Mouse (Mus musculus) v-Abl transformed pro-B cells (cell line): ENCODE results near the gene Sppl3.

Experiments used
- in situ Hi-C, 2 experiments: fragments of 400-800 bp; cut with MboI; formaldehyde crosslinking; loops; one replicate each; pipeline ENCODE4 v1.15.1; 2025; ENCODE audit not compliant: unreplicated experiment in 2 of 2

The Sppl3 gene

DNA sequence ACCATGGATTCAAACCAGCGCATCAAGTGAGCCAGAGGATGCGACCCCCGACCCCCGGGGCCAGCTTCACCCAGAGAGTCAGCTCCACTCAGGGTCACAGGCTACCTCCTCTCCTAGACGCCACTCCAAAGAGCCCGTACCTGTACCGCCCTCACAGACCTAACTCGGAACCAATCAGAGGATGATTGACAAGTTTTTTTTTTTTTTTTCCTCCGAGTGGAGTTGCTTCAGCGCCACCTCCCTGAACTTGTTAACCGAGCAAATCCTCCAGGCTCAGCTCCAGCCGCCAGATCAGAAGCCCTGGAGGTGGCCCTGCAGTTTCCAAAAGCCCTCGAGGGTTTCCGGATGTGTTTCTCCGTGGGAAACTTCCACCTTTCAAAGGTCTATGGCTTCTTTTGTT lies 28.9 kb upstream of the Sppl3 start:
- in situ Hi-C loops: no loop called here

DNA sequence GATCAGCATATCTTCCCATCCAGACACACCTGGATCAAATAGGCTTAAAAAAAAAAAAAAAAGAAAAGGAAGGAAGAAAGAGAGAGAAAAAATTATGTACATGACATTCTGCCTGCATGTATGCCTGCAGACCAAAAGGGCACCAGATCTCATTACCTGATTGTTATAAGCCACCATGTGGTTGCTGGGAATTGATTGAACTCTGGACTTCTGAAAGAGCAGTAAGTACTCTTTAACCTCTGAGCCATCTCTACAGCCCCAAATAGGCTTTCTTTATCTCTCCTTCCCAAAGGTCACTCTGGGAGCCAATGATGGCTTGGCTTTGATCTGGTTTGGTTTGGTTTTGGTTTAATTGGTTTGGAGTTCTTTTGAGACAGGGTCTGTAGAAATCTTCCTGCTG lies 25.9 kb upstream of the Sppl3 start:
- in situ Hi-C loops: no loop called here

DNA sequence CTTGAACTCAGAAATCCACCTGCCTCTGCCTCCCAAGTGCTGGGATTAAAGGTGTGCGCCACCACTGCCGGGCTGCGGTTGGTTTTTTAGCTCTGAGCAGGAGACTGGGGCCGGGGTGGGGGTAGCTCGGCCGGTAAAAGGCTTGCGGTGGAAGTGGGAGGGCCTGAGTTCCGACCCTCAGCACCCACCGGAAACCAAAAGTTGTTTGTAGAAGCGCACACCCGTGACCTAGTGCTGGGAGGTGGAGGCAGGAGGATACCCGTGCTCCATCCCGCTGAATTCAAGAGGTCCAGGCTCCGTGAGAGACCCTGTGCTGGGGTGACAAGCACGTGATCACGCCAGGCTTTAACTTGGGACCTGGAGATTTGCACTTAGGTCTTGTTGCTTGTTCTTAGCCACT lies 14.5 kb upstream of the Sppl3 start:
- in situ Hi-C loops: no loop called here

DNA sequence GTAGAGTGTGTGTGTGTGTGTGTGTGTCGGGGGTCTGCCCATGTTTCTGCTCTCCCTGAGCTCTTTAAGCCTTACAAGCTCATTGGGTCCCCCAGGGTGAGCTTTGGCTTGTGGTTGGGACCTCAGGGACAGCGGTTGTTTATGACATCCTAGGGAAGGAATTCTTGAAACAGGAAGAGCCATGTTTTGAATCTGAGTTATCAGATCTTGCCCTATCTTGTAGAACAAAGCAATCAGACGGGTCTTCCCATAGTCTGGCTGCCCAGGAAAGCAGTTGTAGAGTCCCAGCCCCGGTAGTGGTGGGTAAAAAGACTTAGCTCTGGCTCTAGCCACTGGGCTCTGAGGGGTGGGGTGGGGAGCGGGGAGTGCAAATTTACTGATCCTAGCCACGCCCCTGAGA lies 13.6 kb upstream of the Sppl3 start:
- in situ Hi-C loops: no loop called here

DNA sequence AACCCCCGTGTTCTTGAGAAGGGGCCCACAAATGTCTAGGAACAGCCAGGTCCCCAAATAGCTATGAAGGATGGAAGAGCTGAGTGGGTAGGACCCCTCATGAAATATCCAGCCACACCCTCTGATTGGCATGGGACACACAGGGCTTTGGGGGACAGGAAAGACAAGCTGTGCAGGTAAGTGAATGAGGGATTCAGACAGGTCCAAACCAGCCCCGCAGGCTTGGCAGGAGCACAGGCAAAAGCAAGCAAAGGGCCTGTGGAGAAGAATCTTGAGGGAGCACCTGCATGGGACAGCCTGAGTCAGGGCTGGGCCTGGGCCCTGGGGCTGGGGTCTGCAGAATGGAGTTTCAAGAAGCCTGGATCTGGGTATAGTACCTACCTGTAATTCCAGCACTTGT lies 10.4 kb upstream of the Sppl3 start:
- in situ Hi-C loops: no loop called here

DNA sequence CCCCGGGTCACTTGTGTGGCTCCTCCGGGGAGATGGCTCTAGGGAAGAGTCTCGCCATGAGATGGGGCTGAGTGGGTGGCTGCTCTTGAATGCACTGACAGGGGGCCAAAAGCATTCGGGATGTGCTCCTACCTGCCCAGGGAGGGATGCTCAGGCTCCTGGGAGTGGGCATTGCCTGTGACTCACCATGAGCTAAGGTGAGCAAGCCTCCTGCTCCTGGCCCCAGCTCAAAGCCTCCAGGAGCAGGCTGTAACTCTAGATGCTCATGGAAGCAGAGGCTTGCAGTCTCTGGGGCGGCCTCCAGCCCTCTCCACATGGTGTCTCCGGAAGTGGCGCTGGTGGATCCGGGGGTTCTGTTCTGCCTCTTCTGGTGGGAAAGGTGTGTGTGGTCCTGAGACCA lies 9.5 kb upstream of the Sppl3 start:
- in situ Hi-C loops: no loop called here

DNA sequence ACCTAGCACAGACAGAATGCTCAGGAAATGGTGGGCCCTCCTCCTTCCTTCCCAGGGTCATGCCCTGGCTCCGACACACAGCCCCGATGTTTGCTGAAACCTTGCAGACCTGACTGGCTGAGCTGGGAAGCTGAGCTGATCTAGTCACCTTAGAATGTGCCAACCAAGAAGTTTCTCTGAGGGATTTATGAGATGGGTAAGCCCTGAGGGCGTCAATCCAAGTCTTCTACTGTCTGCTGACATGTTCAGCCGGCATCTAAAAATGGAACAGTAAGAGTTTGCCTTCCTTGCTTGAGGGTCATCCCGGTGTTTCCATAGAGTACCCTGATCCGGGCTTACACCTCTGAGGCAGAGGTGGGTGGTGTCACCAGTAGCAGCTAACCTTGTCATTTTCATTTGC lies 8.2 kb upstream of the Sppl3 start:
- in situ Hi-C loops: no loop called here

DNA sequence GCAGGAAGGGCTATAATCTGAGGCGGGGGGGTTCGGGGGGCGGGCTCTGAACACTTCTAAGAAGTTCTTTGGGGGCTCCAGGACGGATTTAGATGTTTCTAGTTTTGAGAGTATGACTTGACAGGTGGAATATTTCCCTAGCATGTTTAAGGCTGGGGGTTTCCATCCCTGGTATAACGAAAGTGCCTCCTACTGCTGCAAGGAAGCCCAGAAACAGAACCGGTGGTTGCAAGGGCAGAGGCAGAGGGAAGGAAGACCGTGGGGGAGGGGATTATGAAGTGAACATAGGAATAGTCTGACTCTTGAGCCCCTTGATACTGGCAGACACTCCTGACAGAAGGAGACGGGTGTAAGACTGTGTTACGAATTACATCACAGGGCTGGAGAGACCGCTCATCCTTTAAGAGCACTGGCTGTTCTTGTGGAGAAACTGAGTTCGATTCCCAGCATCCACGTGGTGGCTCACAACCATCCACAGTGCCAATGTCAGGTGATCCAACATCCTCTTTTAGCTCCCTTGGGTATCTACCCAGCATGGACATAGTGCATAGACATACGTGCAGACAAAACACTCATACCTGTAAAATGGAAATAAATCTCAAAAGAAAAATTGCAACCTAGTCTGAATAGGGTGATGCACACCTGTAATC lies 7.6 kb upstream of the Sppl3 start:
- in situ Hi-C loops: no loop called here

DNA sequence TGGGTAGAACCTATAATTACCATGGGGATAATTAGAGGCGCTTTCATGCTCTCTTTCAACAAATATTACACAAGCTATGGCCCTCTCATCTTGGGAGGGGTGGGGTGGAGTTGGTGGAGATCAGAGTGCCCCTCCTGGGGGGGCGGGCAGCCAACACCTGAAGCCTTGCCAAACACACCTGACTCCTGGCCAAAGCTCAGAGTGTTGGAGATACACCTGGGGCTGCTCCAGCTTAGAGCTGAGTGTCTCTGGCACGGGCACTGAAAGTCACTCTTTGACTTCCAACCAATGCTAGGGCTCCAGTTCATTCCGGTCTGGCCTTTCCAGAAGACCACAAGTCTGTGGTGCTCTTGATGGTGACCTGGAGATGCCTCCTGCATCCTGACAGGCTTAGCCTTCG lies 3.2 kb upstream of the Sppl3 start:
- in situ Hi-C loops: no loop called here

DNA sequence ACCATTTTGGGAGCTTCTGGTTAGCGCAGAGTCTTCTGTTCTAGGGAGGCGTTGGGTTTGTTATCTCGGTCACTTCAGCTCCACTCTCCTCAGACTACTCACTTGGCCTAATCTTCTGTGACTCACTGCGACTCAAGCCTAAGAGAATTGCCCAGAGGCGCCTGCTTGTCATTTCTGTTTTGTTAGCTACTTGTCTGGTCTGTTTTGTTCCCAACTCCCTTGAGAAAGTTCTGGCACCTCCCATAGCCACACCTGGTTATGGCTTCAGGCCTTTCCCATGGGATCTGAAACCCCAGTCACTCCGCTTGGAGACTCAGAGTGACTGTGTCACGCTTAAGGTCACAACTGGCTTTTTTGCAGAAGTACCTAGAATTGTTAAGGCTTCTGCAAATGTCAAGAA lies 2.6 kb upstream of the Sppl3 start:
- in situ Hi-C loops: no loop called here

DNA sequence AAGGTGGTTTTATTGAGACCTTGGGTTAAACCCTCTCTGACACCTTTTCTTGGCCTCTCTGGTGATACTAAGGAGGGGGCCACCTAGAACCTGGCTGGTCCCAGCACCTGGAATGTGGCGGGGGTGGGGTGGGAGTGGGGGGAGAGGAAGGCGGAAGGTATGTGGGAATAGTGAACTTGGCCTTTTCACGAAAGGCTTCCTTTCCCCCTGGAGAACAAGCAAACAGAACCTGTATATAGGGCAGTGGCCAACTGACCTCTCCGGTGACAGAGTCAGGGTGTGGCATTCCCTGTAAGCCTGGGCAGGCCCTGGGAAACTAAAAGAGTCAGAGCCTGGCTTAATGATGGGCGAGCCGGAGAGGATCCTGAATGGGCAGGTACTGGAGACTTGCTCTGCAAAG lies 1.8 kb upstream of the Sppl3 start:
- in situ Hi-C loops: no loop called here

DNA sequence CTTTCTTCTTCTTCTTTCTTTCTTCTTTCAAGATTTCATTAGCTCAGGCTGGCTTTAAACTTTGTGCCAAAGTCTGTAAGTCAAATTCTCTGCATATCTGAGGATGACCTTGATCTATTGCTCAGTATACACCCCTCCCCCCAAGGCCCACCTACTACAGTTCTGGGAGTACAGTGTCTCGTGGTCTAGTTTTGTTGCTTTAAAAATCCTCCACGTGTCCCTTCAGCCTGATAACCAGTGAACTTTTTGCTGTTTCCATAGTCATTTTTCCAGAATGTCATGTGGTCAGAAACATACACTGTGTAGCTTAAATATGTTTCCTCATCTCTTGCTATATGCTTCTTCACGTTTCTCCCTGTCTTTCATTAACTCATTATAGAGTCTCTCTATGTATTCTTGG lies 976 bp upstream of the Sppl3 start:
- in situ Hi-C loops: no loop called here

DNA sequence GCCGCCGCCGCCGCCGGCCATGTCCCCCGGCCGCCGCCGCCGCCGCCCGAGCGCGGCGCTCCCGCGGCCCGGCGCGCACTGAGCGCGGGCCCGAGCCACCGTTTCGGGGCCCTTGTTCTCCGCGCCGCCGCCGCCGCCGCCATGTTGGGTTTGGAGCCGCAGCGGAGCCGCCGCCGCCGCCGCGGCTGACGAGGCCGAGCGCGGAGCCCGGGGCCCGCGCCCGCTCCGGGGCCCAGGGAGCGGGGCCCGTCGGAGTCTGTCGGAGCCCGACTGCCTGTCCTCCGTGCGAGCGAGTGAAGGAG lies 231 bp downstream of the Sppl3 start:
- in situ Hi-C loops: no loop called here

DNA sequence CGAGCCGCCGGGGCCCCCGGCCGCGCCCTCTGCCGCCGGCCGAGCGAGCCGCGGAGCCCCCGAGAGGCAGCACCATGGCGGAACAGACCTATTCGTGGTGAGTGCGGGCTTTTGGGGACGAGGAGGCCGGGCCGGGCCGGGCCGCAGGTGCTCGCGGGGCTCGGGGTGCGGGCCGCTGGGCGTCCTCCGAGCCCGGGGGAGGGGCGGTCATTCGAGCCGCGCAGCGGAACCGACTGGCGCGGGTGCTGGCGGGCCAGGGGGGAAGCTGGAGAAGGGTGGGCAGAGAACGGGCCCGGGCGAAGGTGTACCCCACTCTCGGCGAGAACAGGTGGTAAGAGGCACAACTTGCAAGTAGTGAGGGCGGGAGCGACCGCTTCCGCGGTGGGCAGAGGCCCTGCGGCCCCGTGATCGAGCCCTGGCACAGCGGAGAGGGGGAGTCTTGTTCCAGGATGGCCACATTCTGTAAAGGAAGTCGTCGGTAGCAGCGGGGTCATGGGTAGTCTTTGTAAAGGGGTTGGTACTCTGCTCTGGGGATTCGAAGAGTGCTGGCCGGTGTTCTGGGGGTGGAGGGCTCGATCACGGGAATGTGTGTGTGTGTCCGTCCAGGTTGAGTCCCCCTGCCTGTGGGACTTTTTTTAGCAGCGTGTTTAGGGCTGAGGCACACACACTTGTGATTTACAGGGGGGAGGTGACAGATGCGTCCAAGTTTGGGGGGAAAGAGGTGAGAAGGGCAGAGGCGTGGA lies 753 bp downstream of the Sppl3 start:
- in situ Hi-C loops: no loop called here

DNA sequence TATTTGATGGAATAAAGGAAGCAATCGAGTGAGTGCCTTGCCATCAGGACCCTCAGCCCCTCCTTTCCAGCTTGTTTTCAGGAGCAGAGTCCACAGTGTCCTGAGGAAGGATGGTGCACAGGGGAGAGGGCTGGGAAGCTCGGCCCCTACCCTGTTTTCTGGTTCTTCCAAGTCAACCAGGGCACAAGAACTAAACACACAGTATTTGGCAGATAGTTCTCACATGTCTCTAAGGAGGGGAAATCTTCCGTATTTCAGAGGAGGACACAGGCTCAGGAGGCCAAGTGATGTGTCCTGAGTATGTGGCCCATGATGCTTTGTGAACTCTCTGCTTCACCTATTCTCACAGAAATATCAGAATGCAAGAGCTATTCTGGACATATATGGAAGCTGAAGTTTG lies 2.5 kb downstream of the Sppl3 start:
- in situ Hi-C loops: no loop called here

DNA sequence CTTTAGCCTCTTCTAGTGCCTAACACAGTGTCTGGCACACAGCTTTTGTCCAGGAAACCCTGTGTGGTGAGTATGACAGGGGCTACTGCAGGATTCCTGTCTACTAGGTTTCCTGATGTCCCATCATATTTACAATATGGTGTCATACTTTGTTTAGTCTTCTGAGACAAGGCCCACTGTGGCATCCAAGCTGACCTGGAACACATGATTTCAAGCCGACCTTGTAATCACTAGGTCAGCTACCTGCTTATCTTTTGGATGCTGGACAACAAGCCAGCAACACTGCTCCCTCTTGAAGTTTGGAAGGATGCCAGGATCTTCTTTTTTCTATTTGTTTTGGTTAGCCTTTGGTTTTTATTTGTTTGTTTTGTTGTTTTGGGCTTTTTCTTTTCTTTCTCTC lies 3.6 kb downstream of the Sppl3 start:
- in situ Hi-C loops: no loop called here

DNA sequence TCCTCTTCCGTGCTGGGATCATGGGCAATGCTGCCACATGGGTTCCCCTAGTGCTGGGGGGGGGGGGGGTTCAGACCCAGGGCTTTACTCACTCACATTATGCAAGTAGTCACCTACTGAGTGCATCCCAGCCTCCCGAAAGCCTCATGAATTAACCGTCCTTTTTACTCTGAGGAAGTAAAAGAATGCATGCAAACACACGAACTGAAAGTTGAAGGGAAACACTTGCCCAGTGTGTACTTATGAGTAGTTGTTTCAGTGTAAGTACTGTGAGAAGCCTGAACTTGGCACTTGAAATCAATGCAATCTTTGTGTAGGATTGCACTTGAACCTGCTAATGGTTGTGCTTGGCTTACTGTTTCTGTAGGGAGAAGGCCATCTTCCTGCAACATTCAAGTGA lies 4.2 kb downstream of the Sppl3 start:
- in situ Hi-C loops: no loop called here

DNA sequence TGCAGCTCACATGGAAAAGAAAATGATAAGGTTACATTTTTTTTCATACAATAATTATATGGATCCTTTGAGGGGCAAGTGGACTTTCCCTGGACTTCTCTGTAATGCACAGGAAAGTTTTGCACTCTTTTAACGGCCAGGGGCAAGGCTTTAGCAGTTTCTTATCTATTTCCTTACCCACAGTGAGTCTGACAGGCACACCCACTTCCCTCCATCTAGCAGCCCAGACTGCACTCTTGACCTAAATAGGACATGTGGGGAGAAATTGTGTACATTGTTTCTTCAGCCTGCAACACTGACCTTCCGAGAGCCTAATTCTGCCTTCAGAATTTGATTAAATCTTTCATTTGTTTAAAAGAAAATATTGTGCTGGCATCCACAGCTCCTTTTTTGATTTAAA lies 7.3 kb downstream of the Sppl3 start:
- in situ Hi-C loops: no loop called here

DNA sequence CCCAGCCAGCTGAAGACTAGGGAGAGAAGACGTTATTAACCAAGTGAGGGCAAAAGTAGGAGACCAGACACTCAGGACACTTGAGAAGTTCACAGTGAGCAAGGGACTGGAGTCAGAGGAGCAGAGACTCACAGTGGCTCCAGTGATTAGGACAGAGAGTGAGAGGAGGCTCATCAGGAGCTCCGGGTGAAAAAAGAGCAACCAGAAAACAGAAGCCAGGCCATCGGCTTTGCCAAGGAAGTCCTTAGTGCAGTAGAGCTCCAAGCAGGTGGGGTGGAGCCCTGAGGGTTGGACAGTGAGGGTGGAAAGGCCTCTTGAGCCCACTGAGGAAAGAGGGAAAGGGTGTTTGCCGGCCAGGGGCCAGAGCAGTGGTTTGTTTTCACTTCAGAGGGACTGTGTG lies 7.9 kb downstream of the Sppl3 start:
- in situ Hi-C loops: no loop called here

DNA sequence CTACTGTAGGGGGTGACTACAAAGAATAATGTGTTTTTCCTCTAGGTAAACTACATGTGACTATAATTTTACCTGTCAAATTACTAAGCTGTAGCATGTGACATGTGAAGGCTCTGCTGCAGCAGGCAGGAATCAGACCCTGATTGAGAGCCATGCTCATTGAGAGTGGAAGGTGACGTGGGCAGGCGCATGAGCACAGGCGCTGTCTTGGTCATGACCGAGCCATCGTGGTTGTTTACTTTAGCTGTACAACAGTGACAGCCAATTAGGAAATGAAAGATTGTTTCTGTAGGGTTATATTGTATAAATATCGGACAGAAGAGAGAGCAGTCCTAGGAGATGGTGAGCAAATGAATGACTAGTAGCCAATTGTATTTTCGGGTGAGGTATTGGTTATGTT lies 11.1 kb downstream of the Sppl3 start:
- in situ Hi-C loops: no loop called here

DNA sequence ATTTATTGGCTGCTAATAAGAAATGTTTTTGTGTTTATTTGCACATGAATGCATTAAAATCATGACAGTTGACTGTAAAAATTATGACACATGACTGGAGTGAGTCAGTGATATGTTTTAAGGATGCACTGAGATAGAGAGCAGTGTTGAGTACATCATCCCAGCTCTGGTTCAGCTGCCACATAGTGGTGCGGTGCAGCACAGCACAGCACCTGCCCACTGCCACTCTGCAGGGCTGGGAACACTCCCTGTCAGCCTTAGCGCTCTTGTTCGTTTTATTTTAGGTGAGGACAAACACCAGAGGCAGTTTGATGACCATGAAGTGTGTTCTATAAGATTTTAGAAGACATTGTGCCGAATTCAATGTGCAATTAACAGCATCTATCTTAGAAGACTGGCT lies 15.2 kb downstream of the Sppl3 start:
- in situ Hi-C loops: no loop called here

DNA sequence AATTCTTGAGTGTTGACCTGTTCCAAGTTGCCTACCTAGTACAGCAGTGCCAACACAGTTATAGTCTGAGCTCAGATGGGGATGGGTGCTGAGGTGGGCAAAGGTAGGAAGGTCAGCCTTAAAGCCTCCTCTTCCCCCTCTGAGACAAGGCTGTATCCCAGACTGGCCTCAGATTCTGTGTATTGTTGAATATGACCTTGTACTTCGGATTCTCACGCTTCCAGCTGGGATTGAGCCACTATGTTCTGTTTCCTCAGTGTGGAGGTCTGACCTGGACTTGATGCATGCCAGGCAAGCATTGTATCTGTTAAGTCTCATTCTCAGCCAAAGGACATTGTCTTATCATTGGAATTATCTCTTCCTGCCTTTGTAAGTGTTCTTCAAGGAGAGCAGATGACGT lies 16.2 kb downstream of the Sppl3 start:
- in situ Hi-C loops: no loop called here

DNA sequence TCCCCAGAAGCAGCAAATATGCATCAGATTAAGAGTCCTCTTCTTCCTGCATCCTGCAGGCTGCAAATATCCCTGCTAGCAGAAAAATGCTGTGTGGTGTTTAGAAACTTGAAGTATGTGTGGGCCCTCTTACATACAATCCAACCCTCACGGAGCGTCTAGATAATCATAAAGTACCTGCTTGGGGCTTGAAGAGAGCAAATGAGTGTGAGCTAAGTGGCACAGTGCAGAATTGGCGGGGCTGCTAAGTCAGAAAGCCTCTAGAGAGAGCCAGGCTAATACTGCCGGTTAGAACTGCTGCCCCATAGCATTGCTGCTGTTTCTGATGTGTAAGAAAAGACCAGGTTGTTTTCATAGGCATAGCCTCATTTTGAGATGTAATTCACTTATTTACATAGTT lies 18.0 kb downstream of the Sppl3 start:
- in situ Hi-C loops: no loop called here
